Mouse (Mus musculus) brain, embryonic 18.5 days (tissue): Measurements from ENCODE around the gene Pdzd2.

Experiments used
- DNase-seq: peaks from one replicate; pipeline ENCODE4 v3.0.0-alpha.2; 2012; ENCODE audit warnings: low read depth, low spot score

The Pdzd2 gene

DNA sequence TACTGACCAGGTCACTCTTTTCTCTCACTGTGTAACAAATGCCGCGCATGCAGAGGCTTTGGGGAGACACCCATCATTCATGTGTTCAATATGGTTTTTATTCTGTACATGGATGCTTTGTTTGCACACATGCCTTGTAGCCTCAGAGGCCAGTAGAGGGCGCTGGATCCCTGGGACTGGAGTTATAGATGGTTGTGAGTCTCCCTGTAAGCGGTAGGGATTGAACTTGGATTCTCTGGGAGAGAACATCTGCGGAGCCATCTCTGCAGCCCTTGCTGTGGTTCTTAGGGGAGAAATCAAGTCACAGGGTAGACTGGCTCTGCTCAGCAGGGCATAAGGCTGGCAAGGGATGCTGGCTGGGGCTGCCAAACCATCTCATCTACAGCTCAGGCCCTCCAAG, 161.4 kb downstream of the Pdzd2 start:
- DNase-seq = no peak

GRCm38 (mm10) chr15:12577715-12578114, 162.0 kb downstream of the Pdzd2 start:
- DNase-seq = no peak

GRCm38 (mm10) chr15:12577054-12577696, 162.5 kb downstream of the Pdzd2 start:
- no peak for DNase-seq

DNA sequence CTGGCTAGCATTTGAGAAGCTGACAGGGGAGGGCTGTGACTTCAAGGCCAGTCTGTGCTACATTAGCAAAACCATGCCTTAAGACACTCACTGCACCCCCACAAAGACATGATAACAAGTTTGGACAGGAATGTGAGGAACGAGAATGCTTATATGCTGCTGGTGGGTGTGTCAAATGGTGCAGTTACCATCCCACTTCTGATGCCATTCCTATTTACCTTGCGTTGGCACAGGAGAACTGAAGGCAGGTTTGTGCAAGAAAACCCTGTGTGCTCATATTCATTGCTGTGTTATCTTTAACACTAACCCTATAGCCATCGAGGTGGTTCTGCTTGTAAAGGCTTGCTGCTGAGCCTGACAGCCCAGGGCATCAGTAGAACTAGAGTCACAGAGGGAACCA, 166.1 kb downstream of the Pdzd2 start:
- no peak for DNase-seq

GRCm38 (mm10) chr15:12571168-12571567, 168.6 kb downstream of the Pdzd2 start:
- DNase-seq = no peak

- no peak for DNase-seq
Observed at GRCm38 (mm10) chr15:12566637-12567440, 172.9 kb downstream of the Pdzd2 start.

DNA sequence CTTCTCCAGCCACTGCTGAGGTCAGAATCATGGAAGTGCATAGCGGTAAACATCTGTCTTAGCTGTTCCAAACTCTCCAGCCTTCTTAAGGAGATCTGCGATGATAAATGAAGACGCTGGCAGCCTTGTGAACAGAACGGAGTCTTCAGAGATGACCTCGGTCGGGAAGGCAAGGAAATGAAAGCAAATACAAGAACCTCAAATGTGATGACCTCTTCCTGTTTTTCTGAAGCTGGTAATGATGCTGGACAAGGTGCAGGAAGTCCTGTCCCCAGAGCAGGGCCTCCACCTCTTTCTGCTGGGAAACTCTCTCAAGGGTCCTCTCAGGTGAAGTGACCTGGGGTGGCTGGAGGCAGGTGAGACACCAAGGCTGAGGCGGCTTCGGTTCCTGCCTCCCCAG, 174.4 kb downstream of the Pdzd2 start:
- no peak for DNase-seq

DNA sequence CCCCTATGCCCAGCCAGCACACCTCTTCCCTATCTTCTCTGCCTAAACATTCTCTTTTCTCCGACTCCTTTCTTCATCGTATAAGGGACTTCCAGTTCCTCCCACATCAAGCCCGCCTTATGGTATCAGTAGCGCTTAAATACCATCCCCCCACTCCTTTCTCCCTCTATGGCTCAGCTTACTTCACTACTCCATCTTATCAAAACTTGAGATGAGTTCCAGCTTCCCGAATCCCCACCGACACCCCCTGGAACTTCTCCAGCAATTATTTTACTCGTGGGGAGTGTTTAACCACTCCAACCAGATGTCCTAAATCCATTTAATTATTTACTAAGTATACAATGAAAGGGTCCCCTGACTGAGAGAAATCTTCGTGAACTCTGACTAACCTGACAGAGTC, 179.2 kb downstream of the Pdzd2 start:
- no peak for DNase-seq

- no peak for DNase-seq
Observed at GRCm38 (mm10) chr15:12557663-12558436, 181.9 kb downstream of the Pdzd2 start.

DNA sequence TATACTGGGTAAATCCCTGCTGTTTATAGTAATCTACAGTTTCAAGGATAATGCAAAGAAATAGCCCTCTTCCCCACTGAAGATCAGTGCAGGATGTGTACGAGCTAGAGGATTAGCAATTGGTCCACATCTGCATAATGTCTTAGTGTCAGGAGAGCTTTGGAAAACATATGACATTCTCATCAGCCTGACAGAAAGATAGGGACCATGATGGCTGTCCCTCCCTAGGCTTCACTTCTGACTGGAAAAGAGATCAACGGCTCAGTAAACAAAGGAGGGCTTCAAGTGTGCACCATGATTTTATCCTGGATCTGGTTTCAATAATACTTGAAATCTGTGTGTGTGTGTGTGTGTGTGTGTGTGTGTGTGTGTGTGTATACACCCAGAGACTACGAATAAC, 186.5 kb downstream of the Pdzd2 start:
- no peak for DNase-seq

- no peak for DNase-seq
Observed at GRCm38 (mm10) chr15:12550919-12551318, 188.8 kb downstream of the Pdzd2 start.

DNA sequence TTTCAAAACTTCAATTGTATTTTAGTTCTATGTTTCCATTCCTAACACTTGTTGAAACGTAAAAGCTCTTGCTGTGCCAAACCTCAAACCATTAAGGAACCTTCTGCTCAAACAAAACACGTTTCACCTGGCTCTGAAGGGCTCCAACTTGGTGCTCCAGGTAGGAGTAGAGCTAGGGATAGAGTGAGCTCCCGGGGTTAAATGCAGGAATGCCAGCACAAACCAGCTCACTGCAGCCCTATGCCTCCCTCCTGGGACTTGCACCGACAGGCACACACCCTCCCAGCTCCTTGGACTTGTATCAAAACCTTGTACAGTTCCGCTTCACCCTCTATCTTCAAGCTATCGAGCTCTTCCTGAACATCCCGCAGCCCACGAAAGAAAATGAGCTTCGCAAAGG, 189.3 kb downstream of the Pdzd2 start:
- no peak for DNase-seq

DNA sequence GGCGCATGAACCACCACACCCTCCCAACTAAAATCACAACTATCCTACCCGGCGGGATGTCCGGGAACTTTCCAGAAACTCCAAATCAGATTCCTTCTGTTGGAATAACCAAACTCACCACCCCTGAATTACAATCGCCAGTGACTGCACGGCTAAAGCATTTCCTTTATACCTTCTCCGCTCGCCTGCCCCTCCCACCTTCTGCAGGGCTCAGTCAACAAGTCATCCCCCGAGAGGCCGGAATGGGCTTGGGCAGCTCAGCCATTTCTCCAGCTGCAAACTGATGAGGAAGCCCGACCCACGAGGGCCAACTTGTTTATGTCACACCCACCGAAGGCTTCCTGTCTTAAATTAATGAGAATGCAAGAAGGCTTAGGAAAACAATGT, 189.8 kb downstream of the Pdzd2 start:
- no peak for DNase-seq

- no peak for DNase-seq
Observed at GRCm38 (mm10) chr15:12549271-12549918, 190.3 kb downstream of the Pdzd2 start.

DNA sequence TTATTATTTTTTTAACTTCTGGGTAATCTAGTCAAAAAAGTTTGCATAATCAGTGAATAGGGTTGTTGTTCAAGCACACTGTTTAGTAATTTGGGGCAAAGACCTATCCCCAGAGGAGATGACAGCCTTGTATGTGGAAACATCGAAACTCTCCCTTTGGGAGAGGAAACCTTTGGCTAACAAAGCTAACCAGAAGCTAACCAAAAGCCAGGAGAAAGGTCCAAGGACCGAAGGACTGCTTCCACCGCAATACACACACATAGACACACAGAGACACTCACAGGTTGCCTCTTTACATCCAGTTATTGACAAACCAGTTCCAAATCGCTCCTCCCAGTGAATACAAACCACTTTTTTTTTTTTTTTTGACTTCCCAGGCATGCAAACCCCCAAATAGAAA, 191.0 kb downstream of the Pdzd2 start:
- DNase-seq = no peak

DNA sequence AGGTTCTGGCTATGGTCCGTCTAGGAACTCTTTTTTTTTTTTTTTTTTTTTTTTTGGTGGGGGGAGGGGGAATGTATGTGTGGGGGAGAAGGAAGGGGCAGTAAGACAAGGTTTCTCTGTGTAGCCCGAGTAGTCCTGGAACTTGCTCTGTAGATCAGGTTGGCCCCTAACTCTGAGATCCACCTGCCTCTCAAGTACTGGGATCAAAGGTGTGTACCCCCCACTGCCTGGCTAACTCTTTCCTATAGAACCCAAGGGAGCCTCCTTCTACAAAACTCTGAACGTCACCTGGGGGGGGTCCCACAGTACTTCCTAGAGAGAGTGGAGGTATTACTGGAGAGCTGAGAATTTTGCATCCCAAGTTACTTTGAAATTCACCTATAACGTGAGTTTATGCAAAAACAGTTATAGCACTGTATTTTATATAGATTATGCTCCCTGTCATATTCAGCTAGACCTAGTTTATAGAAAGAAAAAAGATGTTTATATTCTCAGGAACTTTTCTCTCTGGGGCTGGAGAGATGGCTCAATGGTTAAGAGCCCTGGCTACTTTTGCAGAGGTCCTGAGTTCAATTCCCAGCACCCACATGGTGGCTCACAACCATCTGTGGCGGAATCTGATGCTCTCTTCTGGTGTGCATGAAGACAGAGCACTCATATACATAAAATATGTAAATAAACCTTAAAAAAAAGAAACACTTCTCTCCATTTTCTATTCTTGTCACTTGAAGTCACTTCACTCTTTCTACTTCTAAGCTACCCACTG, 191.9 kb downstream of the Pdzd2 start:
- no peak for DNase-seq

DNA sequence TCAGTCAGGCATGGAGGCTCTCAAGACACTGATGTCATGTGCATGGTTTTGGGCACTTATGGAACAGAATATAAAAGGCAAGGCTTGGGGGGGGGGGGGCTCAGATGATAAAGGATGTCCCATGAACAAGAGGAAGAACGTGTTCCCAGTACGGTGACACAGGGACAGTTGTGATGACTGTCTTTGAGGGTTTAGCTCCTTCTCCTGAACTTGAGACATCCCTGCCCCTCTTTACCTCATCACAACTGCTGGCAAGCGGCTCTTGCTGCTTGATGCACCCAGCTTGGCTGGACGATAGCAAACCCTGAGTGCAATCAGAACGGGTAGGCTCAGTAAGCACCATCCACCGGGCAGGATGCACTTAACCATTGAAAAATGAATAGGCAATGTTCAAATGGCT, 192.9 kb downstream of the Pdzd2 start:
- DNase-seq = no peak

- no peak for DNase-seq
Observed at GRCm38 (mm10) chr15:12545671-12546070, 194.1 kb downstream of the Pdzd2 start.

- DNase-seq = no peak
Observed at GRCm38 (mm10) chr15:12545220-12545619, 194.5 kb downstream of the Pdzd2 start.

DNA sequence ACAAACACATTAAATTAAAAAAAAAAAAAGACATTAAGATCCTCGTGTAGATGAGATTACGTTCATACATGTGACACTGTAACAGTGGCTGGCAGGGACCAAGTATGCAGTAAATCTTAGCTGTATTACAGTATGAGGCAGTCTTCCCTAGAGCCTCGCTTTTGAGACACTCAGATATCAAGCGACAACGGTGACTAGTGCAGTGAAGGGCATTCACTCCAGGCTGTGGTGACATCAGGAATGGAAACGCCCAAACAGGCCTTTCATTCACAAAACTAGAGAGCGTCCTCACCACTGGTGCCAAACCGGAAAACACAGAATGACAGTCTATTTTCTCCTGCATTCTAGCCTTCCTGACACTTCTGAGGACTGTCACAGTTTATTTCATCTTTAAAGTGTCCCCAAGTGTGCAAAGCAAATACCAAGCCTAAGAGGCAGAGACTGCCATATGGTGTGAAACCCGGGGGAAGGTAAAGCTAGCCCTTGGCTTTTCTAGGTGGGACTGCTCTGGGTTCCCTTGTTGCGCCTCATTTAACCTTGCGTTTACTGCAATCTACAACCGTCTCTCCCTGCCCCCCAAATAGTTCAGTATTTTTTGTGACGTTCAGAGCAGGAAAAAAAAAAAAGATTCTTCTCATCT, 195.9 kb downstream of the Pdzd2 start:
- DNase-seq = no peak

GRCm38 (mm10) chr15:12542316-12542715, 197.4 kb downstream of the Pdzd2 start:
- no peak for DNase-seq
